Mouse (Mus musculus) cerebellum, adult 2 months (tissue): Measurements from ENCODE around the gene Dgka. TPM values are rescaled to one million over a fixed set of nuclear protein-coding genes. Genes with fewer than 3 reads are reported as not detected.

Experiments used
- DNase-seq, 2 experiments: peaks; one replicate each; pipeline ENCODE4 v3.0.0; 2021
- H3K27ac ChIP-seq: fragments of 200-500 bp; 2 replicates; pipeline ENCODE4 v1.5.1; 2012; ENCODE audit warnings: low read length, control low read depth, inconsistent platforms; ENCODE audit not compliant: insufficient read depth
- H3K27me3 ChIP-seq: fragments of 200-500 bp; 2 replicates; pipeline ENCODE4 v1.6.1; 2012; ENCODE audit warnings: inconsistent platforms, mild to moderate bottlenecking, low read length, moderate library complexity; ENCODE audit not compliant: control insufficient read depth, insufficient read depth
- H3K4me1 ChIP-seq: fragments of 200-500 bp; 2 replicates; pipeline ENCODE4 v1.6.1; 2011; ENCODE audit warnings: low read length; ENCODE audit not compliant: control insufficient read depth, insufficient read depth
- H3K4me3 ChIP-seq: fragments of 200-500 bp; replicated peaks from 2 replicates; pipeline ENCODE3; 2011; ENCODE audit warnings: mild to moderate bottlenecking, low read depth, low read length, control low read depth; ENCODE audit not compliant: insufficient read depth
- CTCF ChIP-seq: fragments of 200-500 bp; IDR thresholded peaks from 2 replicates; pipeline ENCODE4 v1.5.1; 2011; ENCODE audit warnings: low read depth, mild to moderate bottlenecking, control low read depth, low read length, moderate library complexity, borderline replicate concordance; ENCODE audit not compliant: insufficient read depth
- POLR2A ChIP-seq: fragments of 200-500 bp; IDR thresholded peaks from 2 replicates; pipeline ENCODE4 v1.6.1; 2011; ENCODE audit warnings: low read length, control low read depth, borderline replicate concordance; ENCODE audit not compliant: insufficient read depth
- WGBS: fragments of 180-500 bp; shearing (Covaris S2); methylation state at CpG from one replicate; pipeline ENCODE4 v1.1.7; 2018; 5-methylcytosine and 5-hydroxymethylcytosine counted together
- polyA plus RNA-seq: library from polyadenylated mRNA; depleted of rRNA; stranded (reverse); fragments of >200 nt; gene quantifications from 2 replicates; pipeline ENCODE4 v1.2.3, GENCODE M21; 2012

Dgka gene
- polyA plus RNA-seq, 1 experiment = 16.0 TPM

GRCm38 (mm10) chr10:128778441-128778840 lies 33.8 kb upstream of the Dgka start:
- no peak overlapping the region for H3K27ac ChIP-seq
- WGBS = 92% methylated on average over 2 of the region's 2 CpGs
- DNase-seq = no peak
- H3K4me3 ChIP-seq = no peak overlapping the region
- H3K4me1 ChIP-seq = no peaks in the 10 kb centered on the region
- no peaks in the 10 kb centered on the region for H3K27me3 ChIP-seq
- TF ChIP-seq CTCF = no peak
- TF ChIP-seq POLR2A = no peak

GRCm38 (mm10) chr10:128773685-128774084 lies 29.0 kb upstream of the Dgka start:
- Histone ChIP-seq H3K27ac (no peak overlapping the region), H3K4me3 (no peak overlapping the region), H3K4me1 (no peaks in the 10 kb centered on the region), H3K27me3 (no peaks in the 10 kb centered on the region)
- TF ChIP-seq CTCF (no peak), POLR2A (no peak)
- no peak for DNase-seq
- 28% methylated on average over 5 of the region's 5 CpGs for WGBS

GRCm38 (mm10) chr10:128772895-128773294 lies 28.2 kb upstream of the Dgka start:
- no peak for TF ChIP-seq POLR2A
- TF ChIP-seq CTCF = no peak
- Histone ChIP-seq H3K4me1 (no peaks in the 10 kb centered on the region), H3K4me3 (no peak overlapping the region), H3K27me3 (no peaks in the 10 kb centered on the region), H3K27ac (no peak overlapping the region)
- WGBS = 74% methylated on average over 2 of the region's 2 CpGs
- no peak for DNase-seq

- WGBS = under 1% methylated on average over 37 of the region's 37 CpGs
Observed at GRCm38 (mm10) chr10:128748252-128748864, 3.7 kb upstream of the Dgka start.

GRCm38 (mm10) chr10:128747646-128748251 lies 3.1 kb upstream of the Dgka start, which contains the start of gene Pym1:
Gene Pym1, plus strand, starts transcription at chr10:128747889.
- TF ChIP-seq POLR2A (no peak; the same call in 1 of the 2 replicates), CTCF (no peak)
- Histone ChIP-seq H3K27ac (peak within 1 kb of the TSS; percentile 87), H3K4me1 (peaks cover 4% of the 10 kb centered on the region; the same call in 1 of the 2 replicates), H3K27me3 (no peaks in the 10 kb centered on the region), H3K4me3 (peak within 1 kb of the TSS; percentile 97)
- under 1% methylated on average over 36 of the region's 36 CpGs for WGBS
- DNase-seq = peak; percentile 64 to 69

More at GRCm38 (mm10) chr10:128748252-128748864, 3.7 kb upstream of the Dgka start:
- peaks cover 4% of the 10 kb centered on the region; the same call in 1 of the 2 replicates for H3K4me1 ChIP-seq
- peak; percentile 80 to 84 for DNase-seq
- peak overlapping the region; percentile 87 for H3K27ac ChIP-seq
- no peaks in the 10 kb centered on the region for H3K27me3 ChIP-seq
- TF ChIP-seq CTCF (peak; percentile 24; the same call in 1 of the 2 replicates), POLR2A (peak; percentile 60; the same call in 1 of the 2 replicates)
- H3K4me3 ChIP-seq = peak overlapping the region; percentile 97

GRCm38 (mm10) chr10:128746972-128747645 lies 2.5 kb upstream of the Dgka start:
- Histone ChIP-seq H3K4me3 (peak overlapping the region; percentile 97), H3K4me1 (peaks cover 4% of the 10 kb centered on the region; the same call in 1 of the 2 replicates), H3K27me3 (no peaks in the 10 kb centered on the region), H3K27ac (peak overlapping the region; percentile 87)
- no peak for DNase-seq
- no peak for TF ChIP-seq POLR2A
- TF ChIP-seq CTCF = no peak
- 49% methylated on average over 9 of the region's 9 CpGs for WGBS

- Histone ChIP-seq H3K4me3 (no peak overlapping the region), H3K27ac (no peak overlapping the region), H3K4me1 (peaks cover 4% of the 10 kb centered on the region; the same call in 1 of the 2 replicates), H3K27me3 (no peaks in the 10 kb centered on the region)
- DNase-seq = no peak
- 95% methylated on average over 10 of the region's 10 CpGs for WGBS
- TF ChIP-seq POLR2A (no peak), CTCF (no peak)
Observed at GRCm38 (mm10) chr10:128745946-128746613, 1.4 kb upstream of the Dgka start.
